Mouse (Mus musculus) liver, embryonic 16.5 days (tissue): ENCODE measurements around the gene Nabp1. TPM values are rescaled to one million over a fixed set of nuclear protein-coding genes. Genes with fewer than 3 reads are reported as not detected.
"Not testable (repeated sequence)": the region's sequence is repeated elsewhere in the genome, so short reads cannot be mapped to it uniquely, and the experiment has no call there.

Source experiments
- ATAC-seq: fragments of 200-750 bp; cut with Nextera tagmentation; 2 replicates; pipeline ENCODE4 v1.8.0; 2017; ENCODE audit warnings: low read depth, mild to moderate bottlenecking, moderate number of reproducible peaks, moderate library complexity
- H3K27ac ChIP-seq: fragments of 300-500 bp; sonication (generic); 2 replicates; pipeline ENCODE4 v1.5.1; 2014; ENCODE audit warnings: mild to moderate bottlenecking, low read length
- H3K27me3 ChIP-seq: fragments of 300-500 bp; sonication (generic); 2 replicates; pipeline ENCODE4 v1.6.1; 2014; ENCODE audit warnings: low read depth, low read length, mixed read lengths; ENCODE audit not compliant: control insufficient read depth, insufficient read depth
- H3K36me3 ChIP-seq: fragments of 300-500 bp; sonication (generic); 2 replicates; pipeline ENCODE4 v1.6.1; 2014; ENCODE audit warnings: mild to moderate bottlenecking; ENCODE audit not compliant: control insufficient read depth, insufficient read depth
- H3K4me1 ChIP-seq: fragments of 300-500 bp; sonication (generic); 2 replicates; pipeline ENCODE4 v1.6.1; 2014; ENCODE audit warnings: low read depth, low read length, mixed read lengths; ENCODE audit not compliant: control insufficient read depth
- H3K4me2 ChIP-seq: fragments of 300-500 bp; sonication (generic); 2 replicates; pipeline ENCODE4 v1.6.1; 2014; ENCODE audit warnings: low read depth, low read length, mixed read lengths
- H3K4me3 ChIP-seq: fragments of 300-500 bp; sonication (generic); 2 replicates; pipeline ENCODE4 v1.5.1; 2014; ENCODE audit warnings: low read depth, mild to moderate bottlenecking, low read length
- H3K9ac ChIP-seq: fragments of 300-500 bp; sonication (generic); 2 replicates; pipeline ENCODE4 v1.6.1; 2014; ENCODE audit warnings: low read depth, low read length
- H3K9me3 ChIP-seq: fragments of 300-500 bp; sonication (generic); replicated peaks from 2 replicates; pipeline ENCODE4 v1.6.1; 2016; ENCODE audit warnings: low read length; ENCODE audit not compliant: control insufficient read depth
- WGBS: fragments of 180-500 bp; shearing (Covaris S2); extraction: QIAGEN DNeasy Blood & Tissue Kit; methylation state at CpG from one replicate; pipeline ENCODE4 v1.1.7; 2014; ENCODE audit not compliant: insufficient replicate concordance; 5-methylcytosine and 5-hydroxymethylcytosine counted together
- polyA plus RNA-seq: library from polyadenylated mRNA; unstranded; fragments of >200 nt; fragmentation: Nextera tagmentation; extraction: Ambion mirVana; gene quantifications from 2 replicates; pipeline ENCODE4 v1.2.1, GENCODE M21; 2015

The Nabp1 gene
- polyA plus RNA-seq, 1 experiment from 2014 or later = 11.3 TPM

DNA sequence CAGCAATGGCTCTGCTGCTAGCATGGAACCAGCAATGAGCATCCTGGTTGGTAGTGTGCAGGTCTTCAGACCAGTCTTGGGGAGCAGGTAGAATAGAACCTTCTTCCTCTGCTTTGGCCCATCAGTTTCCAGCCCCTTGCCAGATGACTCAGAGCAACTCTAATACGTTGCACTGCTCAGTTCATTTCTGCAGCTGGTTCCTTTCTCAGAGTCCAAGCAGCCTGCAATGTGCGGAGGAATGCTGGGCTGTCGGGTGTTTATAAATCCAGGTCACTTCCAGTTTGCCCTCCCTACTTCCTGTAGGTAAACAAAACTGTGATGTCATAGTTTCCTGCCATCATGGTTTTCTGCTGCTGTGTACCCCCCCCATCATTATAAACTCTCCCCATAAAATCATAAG is 21.0 kb downstream of the Nabp1 start:
- Histone ChIP-seq H3K4me3 (no peak overlapping the region), H3K27me3 (no peaks in the 10 kb centered on the region), H3K9ac (no peak overlapping the region), H3K27ac (no peak overlapping the region), H3K9me3 (no peaks in the 10 kb centered on the region), H3K4me2 (no peak overlapping the region), H3K4me1 (no peaks in the 10 kb centered on the region), H3K36me3 (no peaks in the 10 kb centered on the region)
- 49% methylated on average over 3 of the region's 3 CpGs for WGBS
- ATAC-seq = no peak

GRCm38 (mm10) chr1:51448789-51449188 is 29.4 kb downstream of the Nabp1 start:
- Histone ChIP-seq H3K36me3 (no peaks in the 10 kb centered on the region), H3K9me3 (no peaks in the 10 kb centered on the region), H3K27ac (no peak overlapping the region), H3K4me2 (no peak overlapping the region), H3K4me3 (no peak overlapping the region), H3K9ac (no peak overlapping the region), H3K4me1 (no peaks in the 10 kb centered on the region), H3K27me3 (no peaks in the 10 kb centered on the region)
- WGBS = 54% methylated on average over 2 of the region's 2 CpGs
- ATAC-seq = no peak

- Histone ChIP-seq H3K4me1 (no peaks in the 10 kb centered on the region), H3K4me3 (no peak overlapping the region), H3K27ac (no peak overlapping the region), H3K4me2 (no peak overlapping the region), H3K27me3 (no peaks in the 10 kb centered on the region), H3K9ac (no peak overlapping the region), H3K9me3 (no peaks in the 10 kb centered on the region), H3K36me3 (no peaks in the 10 kb centered on the region)
- WGBS = 58% methylated on average over 9 of the region's 9 CpGs
- ATAC-seq = no peak
Observed at GRCm38 (mm10) chr1:51445854-51446460, 32.3 kb downstream of the Nabp1 start.

DNA sequence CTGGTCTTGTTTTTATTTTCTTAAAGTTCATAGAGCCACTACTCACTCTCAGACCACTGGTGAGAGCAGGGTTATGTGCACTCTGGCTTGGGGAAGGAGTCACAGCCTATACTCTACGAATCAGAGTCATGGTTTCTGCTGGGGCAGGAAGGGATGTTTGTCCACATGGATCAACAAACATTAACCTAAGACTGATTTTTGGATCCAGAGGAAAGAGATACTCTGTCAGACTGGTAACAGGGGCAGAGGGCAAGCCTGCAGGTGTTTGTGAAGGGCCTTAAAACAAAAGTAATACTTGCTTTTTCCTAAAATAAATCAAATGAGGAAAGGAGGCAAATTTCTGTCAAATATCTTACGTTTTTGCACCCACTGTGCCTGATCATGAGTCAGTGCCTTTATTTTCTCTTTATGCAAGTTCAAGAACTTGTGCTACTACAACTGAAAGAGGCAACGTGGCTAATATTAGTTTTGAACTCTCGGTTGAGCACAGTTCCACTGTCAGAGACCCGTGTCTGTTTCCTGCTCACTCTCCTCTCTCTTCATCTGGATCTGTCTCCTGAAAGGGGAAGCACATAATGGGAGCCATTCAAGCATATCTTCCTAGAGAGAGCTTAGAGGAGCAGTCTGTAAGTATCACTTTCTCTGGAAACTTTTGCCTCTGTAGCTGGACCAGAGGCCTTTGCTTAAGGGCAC is 32.9 kb downstream of the Nabp1 start:
- Histone ChIP-seq H3K4me3 (no peak overlapping the region), H3K27ac (no peak overlapping the region), H3K4me2 (no peak overlapping the region), H3K4me1 (no peaks in the 10 kb centered on the region), H3K9ac (no peak overlapping the region), H3K27me3 (no peaks in the 10 kb centered on the region), H3K9me3 (no peaks in the 10 kb centered on the region), H3K36me3 (no peaks in the 10 kb centered on the region)
- ATAC-seq = no peak
- WGBS = 40% methylated on average over 5 of the region's 5 CpGs

DNA sequence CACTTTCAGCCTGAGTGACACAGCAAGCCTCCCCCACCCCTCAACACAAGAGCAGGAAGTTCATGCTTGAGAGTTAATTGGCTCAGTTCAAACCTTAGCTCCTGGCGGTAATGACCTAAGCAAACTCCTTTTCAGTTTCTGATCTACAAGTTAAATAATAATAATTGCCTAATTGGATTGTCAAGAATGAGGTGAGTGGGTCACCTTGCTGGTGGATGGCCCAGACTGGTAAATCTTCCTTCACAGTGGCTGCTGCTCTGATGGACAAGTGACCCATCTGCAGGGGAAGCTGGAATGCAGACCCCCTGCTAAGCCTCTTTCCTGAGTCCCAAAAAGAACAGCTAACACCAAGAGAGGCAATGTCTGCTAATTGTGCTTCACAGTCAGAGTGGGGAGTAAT is 48.5 kb downstream of the Nabp1 start:
- ATAC-seq = no peak
- Histone ChIP-seq H3K36me3 (no peaks in the 10 kb centered on the region), H3K4me2 (no peak overlapping the region), H3K9ac (no peak overlapping the region), H3K4me3 (no peak overlapping the region), H3K4me1 (no peaks in the 10 kb centered on the region), H3K27ac (no peak overlapping the region), H3K27me3 (no peaks in the 10 kb centered on the region), H3K9me3 (no peaks in the 10 kb centered on the region)
- 29% methylated on average over 1 of the region's 1 CpGs for WGBS

GRCm38 (mm10) chr1:51426298-51426697 is 51.9 kb downstream of the Nabp1 start:
- no peak overlapping the region for H3K4me3 ChIP-seq

GRCm38 (mm10) chr1:51421029-51421428 is 57.2 kb downstream of the Nabp1 start:
- WGBS = 80% methylated on average over 8 of the region's 8 CpGs
- not testable (repeated sequence) for H3K4me1 ChIP-seq, ATAC-seq, H3K27me3 ChIP-seq, H3K4me3 ChIP-seq, H3K27ac ChIP-seq, H3K4me2 ChIP-seq, H3K9me3 ChIP-seq, H3K9ac ChIP-seq, H3K36me3 ChIP-seq

More at GRCm38 (mm10) chr1:51426298-51426697, 51.9 kb downstream of the Nabp1 start:
- Histone ChIP-seq H3K27me3 (no peaks in the 10 kb centered on the region), H3K4me1 (no peaks in the 10 kb centered on the region), H3K36me3 (no peaks in the 10 kb centered on the region), H3K9me3 (no peaks in the 10 kb centered on the region), H3K4me2 (no peak overlapping the region), H3K27ac (no peak overlapping the region), H3K9ac (no peak overlapping the region)
- WGBS = 82% methylated on average over 9 of the region's 9 CpGs
- ATAC-seq = no peak

DNA sequence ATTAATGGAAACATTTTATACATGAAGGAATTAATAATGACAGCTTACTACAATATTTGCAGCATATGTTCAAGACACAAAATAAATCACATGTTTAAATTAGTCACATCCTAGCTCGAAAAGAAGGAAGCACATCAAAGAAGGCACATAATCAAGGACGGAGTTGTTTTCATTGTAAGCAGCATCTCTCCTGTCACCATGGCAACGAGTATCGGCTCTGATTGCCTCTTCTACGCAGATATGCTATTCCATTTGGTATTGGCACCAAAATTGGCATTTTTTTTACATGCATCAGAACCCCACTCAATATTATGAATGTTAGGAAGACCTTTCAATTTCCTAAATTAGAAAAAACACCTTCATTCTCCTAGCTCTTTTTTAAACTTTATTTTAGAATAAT is 59.5 kb downstream of the Nabp1 start:
- no peaks in the 10 kb centered on the region for H3K9me3 ChIP-seq
- no peak overlapping the region for H3K27ac ChIP-seq
- H3K4me2 ChIP-seq = no peak overlapping the region
- H3K27me3 ChIP-seq = no peaks in the 10 kb centered on the region
- H3K4me3 ChIP-seq = no peak overlapping the region
- ATAC-seq = no peak
- H3K36me3 ChIP-seq = no peaks in the 10 kb centered on the region
- 52% methylated on average over 5 of the region's 5 CpGs for WGBS
- H3K9ac ChIP-seq = no peak overlapping the region
- no peaks in the 10 kb centered on the region for H3K4me1 ChIP-seq
